Mouse (Mus musculus) intestine, embryonic 15.5 days (tissue): ENCODE results near the gene Csf1. TPM values are rescaled to one million over a fixed set of nuclear protein-coding genes. Genes with fewer than 3 reads are reported as not detected.
A peak's percentile ranks its signal among the peaks of the same experiment; 100 is the strongest.

Source experiments
- ATAC-seq: fragments of 200-750 bp; cut with Nextera tagmentation; 2 replicates; pipeline ENCODE4 v1.8.0; 2017; ENCODE audit warnings: moderate TSS enrichment, moderate library complexity
- H3K27ac ChIP-seq: fragments of 300-500 bp; sonication (generic); 2 replicates; pipeline ENCODE4 v1.5.1; 2015; ENCODE audit warnings: mild to moderate bottlenecking, inconsistent platforms
- H3K27me3 ChIP-seq: fragments of 300-500 bp; sonication (generic); replicated peaks from 2 replicates; pipeline ENCODE4 v1.6.1; 2015; ENCODE audit warnings: inconsistent platforms
- H3K36me3 ChIP-seq: fragments of 300-500 bp; sonication (generic); 2 replicates; pipeline ENCODE4 v1.6.1; 2015; ENCODE audit warnings: inconsistent platforms
- H3K4me1 ChIP-seq: fragments of 300-500 bp; sonication (generic); replicated peaks from 2 replicates; pipeline ENCODE4 v1.6.1; 2015; ENCODE audit warnings: inconsistent platforms
- H3K4me2 ChIP-seq: fragments of 300-500 bp; sonication (generic); replicated peaks from 2 replicates; pipeline ENCODE4 v1.6.1; 2015; ENCODE audit warnings: mild to moderate bottlenecking, inconsistent platforms
- H3K4me3 ChIP-seq: fragments of 300-500 bp; sonication (generic); replicated peaks from 2 replicates; pipeline ENCODE4 v1.5.1; 2015; ENCODE audit warnings: inconsistent platforms
- H3K9ac ChIP-seq: fragments of 300-500 bp; sonication (generic); 2 replicates; pipeline ENCODE4 v1.6.1; 2015; ENCODE audit warnings: inconsistent platforms
- H3K9me3 ChIP-seq: fragments of 300-500 bp; sonication (generic); 2 replicates; pipeline ENCODE4 v1.6.1; 2016; ENCODE audit warnings: inconsistent platforms
- WGBS: fragments of 180-500 bp; shearing (Covaris S2); methylation state at CpG from one replicate; pipeline ENCODE4 v1.1.7; 2015; 5-methylcytosine and 5-hydroxymethylcytosine counted together
- polyA plus RNA-seq: library from polyadenylated mRNA; unstranded; fragments of >200 nt; fragmentation: Nextera tagmentation; extraction: Ambion mirVana; gene quantifications from 2 replicates; pipeline ENCODE4 v1.2.1, GENCODE M21; 2015

Gene Csf1
- polyA plus RNA-seq, 1 experiment from 2014 or later: 13.3 TPM

GRCm38 (mm10) chr3:107756481-107756866 lies 3.8 kb downstream of the Csf1 start:
- Histone ChIP-seq H3K27ac (no peak overlapping the region), H3K27me3 (peaks cover 11% of the 10 kb centered on the region), H3K36me3 (peaks cover 5% of the 10 kb centered on the region; the same call in 1 of the 2 replicates), H3K9me3 (no peaks in the 10 kb centered on the region), H3K4me3 (no peak overlapping the region), H3K4me1 (peaks cover 23% of the 10 kb centered on the region), H3K9ac (no peak overlapping the region), H3K4me2 (no peak overlapping the region)
- ATAC-seq: no peak
- WGBS: 76% methylated on average over 2 of the region's 2 CpGs

GRCm38 (mm10) chr3:107755702-107756480 lies 4.4 kb downstream of the Csf1 start:
- Histone ChIP-seq H3K27ac (no peak overlapping the region), H3K27me3 (0 out of 2 replicates have a peak, but pooled peaks cover 6% of the 10 kb centered on the region), H3K4me3 (no peak overlapping the region), H3K36me3 (peaks cover 5% of the 10 kb centered on the region; the same call in 1 of the 2 replicates), H3K9ac (no peak overlapping the region), H3K4me1 (peaks cover 23% of the 10 kb centered on the region), H3K4me2 (no peak overlapping the region), H3K9me3 (no peaks in the 10 kb centered on the region)
- no peak for ATAC-seq
- WGBS: 72% methylated on average over 5 of the region's 5 CpGs

- H3K36me3 ChIP-seq: peaks cover 6% of the 10 kb centered on the region; the same call in 1 of the 2 replicates
- H3K27me3 ChIP-seq: 0 out of 2 replicates have a peak, but pooled peaks cover 6% of the 10 kb centered on the region
- H3K27ac ChIP-seq: no peak overlapping the region
- 41% methylated on average over 3 of the region's 3 CpGs for WGBS
- H3K4me2 ChIP-seq: no peak overlapping the region
- 0 out of 2 replicates have a peak, but pooled peaks have one; percentile 26 for ATAC-seq
- no peaks in the 10 kb centered on the region for H3K9me3 ChIP-seq
- H3K4me1 ChIP-seq: peaks cover 18% of the 10 kb centered on the region
- H3K9ac ChIP-seq: no peak overlapping the region
- no peak overlapping the region for H3K4me3 ChIP-seq
Observed at GRCm38 (mm10) chr3:107754632-107755031, 5.6 kb downstream of the Csf1 start.

- Histone ChIP-seq H3K9me3 (no peaks in the 10 kb centered on the region), H3K27ac (no peak overlapping the region)
- WGBS: 54% methylated on average over 3 of the region's 3 CpGs
Observed at GRCm38 (mm10) chr3:107751607-107752006, 8.7 kb downstream of the Csf1 start.

GRCm38 (mm10) chr3:107750775-107751540 lies 9.3 kb downstream of the Csf1 start:
- 0 out of 2 replicates have a peak, but pooled peaks cover 3% of the 10 kb centered on the region for H3K4me1 ChIP-seq
- no peaks in the 10 kb centered on the region for H3K9me3 ChIP-seq
- WGBS: 69% methylated on average over 9 of the region's 9 CpGs
- H3K4me3 ChIP-seq: no peak overlapping the region
- no peak for ATAC-seq
- no peak overlapping the region for H3K4me2 ChIP-seq
- no peak overlapping the region for H3K9ac ChIP-seq
- peaks cover 12% of the 10 kb centered on the region; the same call in 1 of the 2 replicates for H3K36me3 ChIP-seq
- no peaks in the 10 kb centered on the region for H3K27me3 ChIP-seq
- no peak overlapping the region for H3K27ac ChIP-seq

More at GRCm38 (mm10) chr3:107751607-107752006, 8.7 kb downstream of the Csf1 start:
- Histone ChIP-seq H3K4me3 (no peak overlapping the region), H3K36me3 (peaks cover 12% of the 10 kb centered on the region; the same call in 1 of the 2 replicates), H3K4me1 (0 out of 2 replicates have a peak, but pooled peaks cover 3% of the 10 kb centered on the region), H3K4me2 (no peak overlapping the region), H3K27me3 (no peaks in the 10 kb centered on the region), H3K9ac (no peak overlapping the region)
- ATAC-seq: no peak

GRCm38 (mm10) chr3:107749446-107749845 lies 10.8 kb downstream of the Csf1 start:
- no peak for ATAC-seq
- Histone ChIP-seq H3K4me2 (no peak overlapping the region), H3K27me3 (no peaks in the 10 kb centered on the region), H3K9me3 (no peaks in the 10 kb centered on the region), H3K36me3 (peaks cover 8% of the 10 kb centered on the region; the same call in 1 of the 2 replicates), H3K27ac (no peak overlapping the region), H3K4me3 (no peak overlapping the region), H3K4me1 (no peaks in the 10 kb centered on the region), H3K9ac (no peak overlapping the region)
- WGBS: 80% methylated on average over 4 of the region's 4 CpGs

GRCm38 (mm10) chr3:107748260-107748955 lies 11.9 kb downstream of the Csf1 start:
- Histone ChIP-seq H3K9ac (no peak overlapping the region), H3K4me1 (no peaks in the 10 kb centered on the region), H3K4me3 (no peak overlapping the region), H3K4me2 (no peak overlapping the region), H3K27ac (no peak overlapping the region), H3K27me3 (no peaks in the 10 kb centered on the region), H3K36me3 (peaks cover 8% of the 10 kb centered on the region; the same call in 1 of the 2 replicates), H3K9me3 (no peaks in the 10 kb centered on the region)
- 83% methylated on average over 14 of the region's 14 CpGs for WGBS
- ATAC-seq: no peak

GRCm38 (mm10) chr3:107746026-107746425 lies 14.2 kb downstream of the Csf1 start:
- Histone ChIP-seq H3K4me1 (peaks cover 18% of the 10 kb centered on the region), H3K4me3 (no peak overlapping the region), H3K27ac (no peak overlapping the region), H3K36me3 (peaks cover 8% of the 10 kb centered on the region; the same call in 1 of the 2 replicates), H3K4me2 (no peak overlapping the region), H3K27me3 (no peaks in the 10 kb centered on the region), H3K9ac (no peak overlapping the region), H3K9me3 (no peaks in the 10 kb centered on the region)
- WGBS: 82% methylated on average over 3 of the region's 3 CpGs
- no peak for ATAC-seq

GRCm38 (mm10) chr3:107743650-107744049 lies 16.6 kb downstream of the Csf1 start:
- Histone ChIP-seq H3K4me3 (no peak overlapping the region), H3K9ac (no peak overlapping the region), H3K27ac (no peak overlapping the region), H3K4me1 (peaks cover 29% of the 10 kb centered on the region), H3K4me2 (no peak overlapping the region), H3K36me3 (0 out of 2 replicates have a peak, but pooled peaks cover 2% of the 10 kb centered on the region), H3K27me3 (no peaks in the 10 kb centered on the region), H3K9me3 (no peaks in the 10 kb centered on the region)
- WGBS: 91% methylated on average over 1 of the region's 1 CpGs
- ATAC-seq: no peak

- no peaks in the 10 kb centered on the region for H3K9me3 ChIP-seq
- WGBS: 31% methylated on average over 3 of the region's 3 CpGs
- H3K4me1 ChIP-seq: peaks cover 29% of the 10 kb centered on the region
- H3K27ac ChIP-seq: no peak overlapping the region
- no peak overlapping the region for H3K4me2 ChIP-seq
- ATAC-seq: no peak
- no peak overlapping the region for H3K4me3 ChIP-seq
- H3K9ac ChIP-seq: no peak overlapping the region
- H3K36me3 ChIP-seq: 0 out of 2 replicates have a peak, but pooled peaks cover 2% of the 10 kb centered on the region
- H3K27me3 ChIP-seq: no peaks in the 10 kb centered on the region
Observed at GRCm38 (mm10) chr3:107743107-107743506, 17.2 kb downstream of the Csf1 start.

- WGBS: 87% methylated on average over 10 of the region's 10 CpGs
- Histone ChIP-seq H3K36me3 (no peaks in the 10 kb centered on the region), H3K27ac (no peak overlapping the region), H3K4me1 (peaks cover 29% of the 10 kb centered on the region), H3K9me3 (no peaks in the 10 kb centered on the region), H3K4me2 (no peak overlapping the region), H3K9ac (no peak overlapping the region), H3K27me3 (no peaks in the 10 kb centered on the region), H3K4me3 (no peak overlapping the region)
- ATAC-seq: no peak; the same call in 1 of the 2 replicates
Observed at GRCm38 (mm10) chr3:107742071-107742710, 18.1 kb downstream of the Csf1 start.
